Mouse (Mus musculus) embryo, embryonic 11.5 days (tissue): ENCODE results near the gene Tmx1.

Source experiments
- DNase-seq: peaks from one replicate; pipeline ENCODE4 v3.0.0-alpha.2; 2012; ENCODE audit warnings: low read depth, low spot score

The Tmx1 gene

DNA sequence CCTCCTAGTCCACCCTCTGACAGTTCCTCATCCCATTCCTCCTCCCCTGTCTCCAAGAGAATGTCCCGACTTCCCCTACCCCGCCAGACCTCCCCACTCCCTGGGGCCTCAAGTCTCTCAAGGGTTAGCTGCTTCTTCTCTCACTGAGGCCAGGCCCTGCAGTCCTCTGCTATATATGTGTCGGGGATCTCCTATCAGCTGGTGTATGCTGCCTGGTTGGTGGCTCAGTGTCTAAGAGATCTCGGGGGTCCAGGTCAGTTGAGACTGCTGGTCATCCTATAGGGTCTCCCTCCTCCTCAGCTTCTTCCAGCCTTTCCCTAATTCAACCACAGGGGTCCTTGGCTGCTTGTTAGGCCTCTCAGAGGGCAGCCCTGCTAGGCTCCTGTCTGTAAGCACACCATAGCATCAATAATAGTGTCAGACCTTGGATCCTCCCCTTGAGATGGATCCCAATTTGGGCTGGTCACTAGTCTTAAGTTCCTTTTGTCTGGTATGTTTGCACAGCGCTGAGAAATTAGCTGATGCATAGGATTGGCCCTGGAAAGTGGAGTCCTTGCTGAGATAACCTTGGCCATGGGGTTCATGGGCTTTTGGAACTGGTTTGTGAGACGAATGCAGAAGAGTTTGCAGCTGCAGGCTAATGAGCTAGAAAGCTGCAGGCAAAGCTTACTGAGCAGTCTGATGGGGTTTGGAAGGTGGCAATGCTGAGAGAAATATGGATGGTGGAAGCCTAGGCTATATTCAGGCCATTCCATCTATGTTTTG lies 34.0 kb downstream of the Tmx1 start:
- no peak for DNase-seq

DNA sequence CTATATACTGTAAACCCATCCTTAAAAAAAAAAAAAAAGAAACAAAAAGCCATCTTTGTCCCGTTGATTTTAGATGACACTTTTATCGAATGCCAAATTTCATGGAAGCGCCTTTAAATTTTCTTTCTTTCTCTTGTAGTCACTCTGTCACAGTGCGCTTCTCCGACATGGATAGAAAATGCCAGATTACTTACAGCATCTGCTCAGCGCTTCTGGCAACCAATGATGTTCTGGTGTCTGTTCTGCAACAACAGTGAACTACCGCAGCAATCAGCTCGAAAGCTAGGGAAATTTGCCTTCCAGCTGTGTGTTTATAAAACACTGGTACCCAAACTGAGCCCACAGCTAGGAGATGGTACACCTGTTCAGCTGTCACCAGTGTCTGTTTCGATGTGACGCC lies 39.5 kb downstream of the Tmx1 start:
- no peak for DNase-seq

- peak; percentile 55 for DNase-seq
Measured at GRCm38 (mm10) chr12:70494494-70495281, 41.8 kb downstream of the Tmx1 start.

DNA sequence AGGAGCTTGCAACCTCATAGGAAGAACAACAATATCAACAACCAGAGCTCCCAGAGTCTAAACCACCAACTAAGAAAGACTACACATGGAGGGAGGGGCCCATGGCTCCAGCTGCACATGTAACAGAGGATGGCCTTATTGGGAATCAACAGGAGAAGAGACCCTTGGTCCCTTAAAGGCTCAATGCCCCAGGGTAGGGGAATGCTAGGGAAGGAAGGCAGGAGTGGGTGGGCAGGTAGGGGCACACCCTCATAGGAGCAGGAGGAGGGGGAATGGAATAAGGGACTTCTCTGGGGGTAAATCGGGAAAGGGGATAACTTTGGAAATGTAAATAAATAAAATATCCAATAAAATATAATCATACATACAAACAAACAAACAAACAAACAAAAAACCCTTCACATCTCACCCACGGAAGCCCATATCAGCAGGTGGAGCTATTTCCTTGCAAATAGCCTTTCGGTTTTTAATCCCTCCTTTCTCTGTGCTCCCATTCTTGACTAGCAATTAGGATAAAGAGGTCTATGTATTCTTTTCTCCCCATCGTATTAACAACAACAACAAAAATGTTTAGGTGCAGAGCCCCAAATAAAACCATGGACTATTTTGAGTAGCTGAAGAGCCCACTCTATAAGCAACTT lies 42.5 kb downstream of the Tmx1 start:
- DNase-seq = no peak

DNA sequence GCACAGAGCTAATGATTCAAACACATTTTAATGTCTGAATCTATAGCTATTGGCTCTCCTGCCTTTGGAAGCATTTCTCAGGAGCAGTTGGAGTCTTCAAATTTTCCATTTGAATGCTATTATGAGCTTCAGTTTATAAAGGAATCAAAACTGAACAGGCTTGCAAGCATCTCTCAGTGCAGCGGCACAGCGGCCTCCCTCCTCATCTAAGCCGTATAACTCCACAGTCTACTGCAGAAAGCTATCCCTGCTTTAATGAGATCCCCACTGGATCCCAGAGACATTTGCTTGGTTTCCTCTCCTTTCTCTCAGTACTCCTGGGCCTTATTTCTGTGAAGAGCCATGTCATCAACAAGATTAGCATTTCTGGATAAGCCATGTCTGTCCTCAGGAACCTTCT lies 45.2 kb downstream of the Tmx1 start:
- no peak for DNase-seq

DNA sequence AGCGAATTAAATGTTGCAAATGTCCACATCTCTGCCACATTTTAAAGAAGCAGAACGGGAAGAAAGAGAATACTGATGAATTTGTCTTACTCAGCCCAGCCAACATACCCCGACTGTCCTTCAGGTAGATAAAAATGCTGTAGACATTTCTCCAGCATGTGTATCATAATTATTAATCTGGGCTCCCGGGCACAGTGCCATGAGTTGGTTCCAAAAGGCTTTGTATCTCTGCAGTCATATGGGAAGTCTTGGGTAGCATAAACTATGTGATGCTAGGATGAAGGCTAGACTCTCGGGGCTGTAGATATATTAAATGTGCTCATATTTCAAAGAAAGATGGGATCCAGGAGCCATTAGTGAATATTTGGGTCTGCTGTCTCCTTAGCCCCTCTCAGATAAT lies 53.1 kb downstream of the Tmx1 start:
- no peak for DNase-seq

GRCm38 (mm10) chr12:70512023-70512422 lies 59.1 kb downstream of the Tmx1 start:
- DNase-seq = no peak

DNA sequence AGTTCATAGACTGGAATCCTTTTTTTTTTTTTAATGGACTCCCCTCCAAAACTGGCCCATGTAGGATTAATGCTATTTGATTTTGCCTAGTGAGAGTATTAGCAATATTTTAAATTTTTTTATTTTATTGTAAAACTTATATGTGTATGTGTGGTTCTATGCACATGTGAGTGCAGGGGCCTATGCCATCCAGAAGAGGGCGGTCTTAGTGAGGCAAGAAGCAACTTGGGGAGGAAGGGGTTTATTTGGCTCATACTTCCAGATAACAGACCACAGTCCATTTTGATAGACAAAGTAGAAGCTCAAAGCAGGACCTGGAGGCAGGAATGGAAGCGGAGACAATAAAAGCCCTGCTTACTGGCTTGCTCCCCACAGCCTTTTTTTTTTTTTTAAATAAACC lies 59.5 kb downstream of the Tmx1 start:
- DNase-seq = no peak
